ENCODE assay signal across 9 mouse cellular contexts in genomic region chr16:30465680-30466298, GRCm38 (mm10).
A peak's percentile ranks its signal among the peaks of the same experiment; 100 is the strongest.
DNase-seq lines count a peak whose midpoint lies in the region; ATAC-seq lines count a peak whose summit lies in the region.
"Had no signal": no experiment of that assay in that cellular context is flagged by ENCODE, and none has a peak within 500 bp of the region (broad histone marks: within the 10 kb centered on the region; RNA-seq: fewer than 3 reads in every experiment).

No protein-coding gene starts in this region.

- H3K27me3 ChIP-seq in liver, embryonic 15.5 days: no peaks in the 10 kb centered on the region
- no peaks in the 10 kb centered on the region for H3K27me3 ChIP-seq in hindbrain, embryonic 16.5 days (replicated peaks; ENCODE audit: control insufficient read depth, insufficient read depth, low read length)

- WGBS in liver, embryonic 15.5 days (ENCODE audit: insufficient replicate concordance): 39% methylated on average over 5 of the region's 5 CpGs
- WGBS in hindbrain, embryonic 16.5 days: 76% methylated on average over 5 of the region's 5 CpGs

- DNase-seq in 416B (ENCODE audit: low read depth) (peak; percentile 85), ES-CJ7 (ENCODE audit: low read depth, low spot score) (peak; percentile 15)
- DNase-seq in kidney, postnatal 14 days: no peak
- DNase-seq in thymus, postnatal 14 days: no peak
- DNase-seq: layer of hippocampus, postnatal 36 days; right cerebral cortex, postnatal 4 days had no signal

- no peak overlapping the region for H3K9ac ChIP-seq in liver, embryonic 15.5 days
- H3K9ac ChIP-seq in hindbrain, embryonic 16.5 days (ENCODE audit: low read depth, low read length): no peak overlapping the region

- ATAC-seq in erythroblast, adult 5-6 weeks (replicated peaks; ENCODE audit: low FRiP score, poor library complexity, severe bottlenecking): peak; percentile 72
- 0 out of 2 replicates have a peak, but pooled peaks have one; percentile 28 for ATAC-seq in liver, embryonic 15.5 days (ENCODE audit: insufficient read depth)
- no peak for ATAC-seq in hindbrain, embryonic 16.5 days

- no peak overlapping the region for H3K4me3 ChIP-seq in liver, embryonic 15.5 days (replicated peaks)
- no peak overlapping the region for H3K4me3 ChIP-seq in hindbrain, embryonic 16.5 days (ENCODE audit: low read length)

- H3K27ac ChIP-seq in liver, embryonic 15.5 days (replicated peaks): peak overlapping the region; percentile 30; the same call in 1 of the 2 replicates
- no peak overlapping the region for H3K27ac ChIP-seq in hindbrain, embryonic 16.5 days (ENCODE audit: low read depth, low read length)

- H3K36me3 ChIP-seq in liver, embryonic 15.5 days (replicated peaks): no peaks in the 10 kb centered on the region
- H3K36me3 ChIP-seq in hindbrain, embryonic 16.5 days (ENCODE audit: control insufficient read depth, insufficient read depth, low read length): no peaks in the 10 kb centered on the region

- H3K9me3 ChIP-seq in liver, embryonic 15.5 days (replicated peaks): 0 out of 2 replicates have a peak, but pooled peaks cover 2% of the 10 kb centered on the region
- peaks cover 1% of the 10 kb centered on the region; the same call in 1 of the 2 replicates for H3K9me3 ChIP-seq in hindbrain, embryonic 16.5 days (ENCODE audit: control insufficient read depth, low read length)

- H3K4me1 ChIP-seq in liver, embryonic 15.5 days (replicated peaks): peaks cover 9% of the 10 kb centered on the region; the same call in 1 of the 2 replicates
- H3K4me1 ChIP-seq in hindbrain, embryonic 16.5 days (ENCODE audit: control insufficient read depth, insufficient read depth, low read depth, low read length): no peaks in the 10 kb centered on the region

- no peak overlapping the region for H3K4me2 ChIP-seq in liver, embryonic 15.5 days
- no peak overlapping the region for H3K4me2 ChIP-seq in hindbrain, embryonic 16.5 days (ENCODE audit: low read length)

Comparison
In these comparisons a context has a peak if more than half of its experiments do, and no peak if none do; other contexts are left out.
1. DNase-seq: peak in 416B (single experiment) and ES-CJ7 (single experiment); none in kidney, postnatal 14 days (single experiment) and thymus, postnatal 14 days (single experiment).